Mouse (Mus musculus): ENCODE measurements around the gene Cpt1a. TPM values are rescaled to one million over a fixed set of nuclear protein-coding genes. Genes with fewer than 3 reads are reported as not detected.

The Cpt1a gene
- polyA plus RNA-seq, 1 experiment from 2014 or later = 13.8 TPM

GRCm38 (mm10) chr19:3335917-3336316, 13.8 kb downstream of the Cpt1a start:
- H3K9ac ChIP-seq (replicated peaks; ENCODE audit: low read depth, low read length) = no peak overlapping the region
- no peak for ATAC-seq
- H3K4me3 ChIP-seq (replicated peaks; ENCODE audit: low read length) = no peak overlapping the region
- WGBS = 76% methylated on average over 1 of the region's 1 CpGs
- H3K9me3 ChIP-seq (ENCODE audit: control insufficient read depth, low read length) = no peaks in the 10 kb centered on the region
- H3K4me1 ChIP-seq (replicated peaks; ENCODE audit: control insufficient read depth, insufficient read depth, low read length) = peaks cover 5% of the 10 kb centered on the region
- H3K27me3 ChIP-seq (replicated peaks; ENCODE audit: control insufficient read depth, insufficient read depth, low read length) = no peaks in the 10 kb centered on the region
- H3K4me2 ChIP-seq (ENCODE audit: low read length) = no peak overlapping the region
- H3K27ac ChIP-seq (ENCODE audit: low read length) = no peak overlapping the region
- no peaks in the 10 kb centered on the region for H3K36me3 ChIP-seq (ENCODE audit: control insufficient read depth, insufficient read depth)

- Histone ChIP-seq H3K4me3 (replicated peaks; ENCODE audit: low read length) (no peak overlapping the region), H3K27ac (ENCODE audit: low read length) (no peak overlapping the region), H3K4me2 (ENCODE audit: low read length) (no peak overlapping the region), H3K27me3 (replicated peaks; ENCODE audit: control insufficient read depth, insufficient read depth, low read length) (no peaks in the 10 kb centered on the region), H3K4me1 (replicated peaks; ENCODE audit: control insufficient read depth, insufficient read depth, low read length) (peaks cover 5% of the 10 kb centered on the region), H3K9me3 (ENCODE audit: control insufficient read depth, low read length) (no peaks in the 10 kb centered on the region), H3K9ac (replicated peaks; ENCODE audit: low read depth, low read length) (no peak overlapping the region), H3K36me3 (ENCODE audit: control insufficient read depth, insufficient read depth) (no peaks in the 10 kb centered on the region)
- 71% methylated on average over 8 of the region's 8 CpGs for WGBS
- ATAC-seq = no peak
Measured at GRCm38 (mm10) chr19:3336485-3337255, 14.5 kb downstream of the Cpt1a start.

- Histone ChIP-seq H3K4me1 (replicated peaks; ENCODE audit: control insufficient read depth, insufficient read depth, low read length) (peaks cover 2% of the 10 kb centered on the region), H3K9me3 (ENCODE audit: control insufficient read depth, low read length) (no peaks in the 10 kb centered on the region), H3K9ac (replicated peaks; ENCODE audit: low read depth, low read length) (no peak overlapping the region), H3K27ac (ENCODE audit: low read length) (no peak overlapping the region), H3K4me3 (replicated peaks; ENCODE audit: low read length) (no peak overlapping the region), H3K36me3 (ENCODE audit: control insufficient read depth, insufficient read depth) (no peaks in the 10 kb centered on the region), H3K27me3 (replicated peaks; ENCODE audit: control insufficient read depth, insufficient read depth, low read length) (no peaks in the 10 kb centered on the region), H3K4me2 (ENCODE audit: low read length) (no peak overlapping the region)
- ATAC-seq = no peak
- WGBS = 82% methylated on average over 8 of the region's 8 CpGs
Measured at GRCm38 (mm10) chr19:3339187-3339586, 17.1 kb downstream of the Cpt1a start.

- no peaks in the 10 kb centered on the region for H3K36me3 ChIP-seq (ENCODE audit: control insufficient read depth, insufficient read depth)
- no peaks in the 10 kb centered on the region for H3K27me3 ChIP-seq (replicated peaks; ENCODE audit: control insufficient read depth, insufficient read depth, low read length)
- no peak for ATAC-seq
- H3K9ac ChIP-seq (replicated peaks; ENCODE audit: low read depth, low read length) = no peak overlapping the region
- no peaks in the 10 kb centered on the region for H3K4me1 ChIP-seq (replicated peaks; ENCODE audit: control insufficient read depth, insufficient read depth, low read length)
- H3K27ac ChIP-seq (ENCODE audit: low read length) = no peak overlapping the region
- 74% methylated on average over 3 of the region's 3 CpGs for WGBS
- no peak overlapping the region for H3K4me2 ChIP-seq (ENCODE audit: low read length)
- H3K9me3 ChIP-seq (ENCODE audit: control insufficient read depth, low read length) = no peaks in the 10 kb centered on the region
- H3K4me3 ChIP-seq (replicated peaks; ENCODE audit: low read length) = no peak overlapping the region
Measured at GRCm38 (mm10) chr19:3341021-3341420, 18.9 kb downstream of the Cpt1a start.

- Histone ChIP-seq H3K36me3 (ENCODE audit: control insufficient read depth, insufficient read depth) (no peaks in the 10 kb centered on the region), H3K9me3 (ENCODE audit: control insufficient read depth, low read length) (no peaks in the 10 kb centered on the region), H3K27me3 (replicated peaks; ENCODE audit: control insufficient read depth, insufficient read depth, low read length) (no peaks in the 10 kb centered on the region), H3K27ac (ENCODE audit: low read length) (no peak overlapping the region), H3K4me3 (replicated peaks; ENCODE audit: low read length) (no peak overlapping the region), H3K4me2 (ENCODE audit: low read length) (no peak overlapping the region), H3K4me1 (replicated peaks; ENCODE audit: control insufficient read depth, insufficient read depth, low read length) (no peaks in the 10 kb centered on the region), H3K9ac (replicated peaks; ENCODE audit: low read depth, low read length) (no peak overlapping the region)
- ATAC-seq = no peak
- 63% methylated on average over 3 of the region's 3 CpGs for WGBS
Measured at GRCm38 (mm10) chr19:3343929-3344328, 21.8 kb downstream of the Cpt1a start.

GRCm38 (mm10) chr19:3344636-3345544, 22.8 kb downstream of the Cpt1a start:
- no peak for ATAC-seq
- no peaks in the 10 kb centered on the region for H3K27me3 ChIP-seq (replicated peaks; ENCODE audit: control insufficient read depth, insufficient read depth, low read length)
- no peak overlapping the region for H3K27ac ChIP-seq (ENCODE audit: low read length)
- H3K9me3 ChIP-seq (ENCODE audit: control insufficient read depth, low read length) = no peaks in the 10 kb centered on the region
- no peak overlapping the region for H3K4me2 ChIP-seq (ENCODE audit: low read length)
- H3K4me3 ChIP-seq (replicated peaks; ENCODE audit: low read length) = no peak overlapping the region
- no peaks in the 10 kb centered on the region for H3K4me1 ChIP-seq (replicated peaks; ENCODE audit: control insufficient read depth, insufficient read depth, low read length)
- no peaks in the 10 kb centered on the region for H3K36me3 ChIP-seq (ENCODE audit: control insufficient read depth, insufficient read depth)
- H3K9ac ChIP-seq (replicated peaks; ENCODE audit: low read depth, low read length) = no peak overlapping the region
- WGBS = 51% methylated on average over 8 of the region's 8 CpGs

- Histone ChIP-seq H3K4me3 (replicated peaks; ENCODE audit: low read length) (no peak overlapping the region), H3K36me3 (ENCODE audit: control insufficient read depth, insufficient read depth) (no peaks in the 10 kb centered on the region), H3K9ac (replicated peaks; ENCODE audit: low read depth, low read length) (no peak overlapping the region), H3K4me2 (ENCODE audit: low read length) (no peak overlapping the region), H3K27ac (ENCODE audit: low read length) (no peak overlapping the region), H3K27me3 (replicated peaks; ENCODE audit: control insufficient read depth, insufficient read depth, low read length) (no peaks in the 10 kb centered on the region), H3K4me1 (replicated peaks; ENCODE audit: control insufficient read depth, insufficient read depth, low read length) (no peaks in the 10 kb centered on the region), H3K9me3 (ENCODE audit: control insufficient read depth, low read length) (no peaks in the 10 kb centered on the region)
- ATAC-seq = no peak
- 96% methylated on average over 1 of the region's 1 CpGs for whole genome bisulfite sequencing
Measured at GRCm38 (mm10) chr19:3347784-3348183, 25.6 kb downstream of the Cpt1a start.

GRCm38 (mm10) chr19:3353415-3354111, 31.4 kb downstream of the Cpt1a start:
- Histone ChIP-seq H3K4me2 (ENCODE audit: low read length) (no peak overlapping the region), H3K27me3 (replicated peaks; ENCODE audit: control insufficient read depth, insufficient read depth, low read length) (no peaks in the 10 kb centered on the region), H3K27ac (ENCODE audit: low read length) (no peak overlapping the region), H3K9me3 (ENCODE audit: control insufficient read depth, low read length) (no peaks in the 10 kb centered on the region), H3K4me3 (replicated peaks; ENCODE audit: low read length) (no peak overlapping the region), H3K4me1 (replicated peaks; ENCODE audit: control insufficient read depth, insufficient read depth, low read length) (no peaks in the 10 kb centered on the region), H3K36me3 (ENCODE audit: control insufficient read depth, insufficient read depth) (no peaks in the 10 kb centered on the region), H3K9ac (replicated peaks; ENCODE audit: low read depth, low read length) (no peak overlapping the region)
- no peak for ATAC-seq
- 67% methylated on average over 7 of the region's 7 CpGs for WGBS

GRCm38 (mm10) chr19:3355096-3355495, 33.0 kb downstream of the Cpt1a start:
- no peaks in the 10 kb centered on the region for H3K27me3 ChIP-seq (replicated peaks; ENCODE audit: control insufficient read depth, insufficient read depth, low read length)
- H3K36me3 ChIP-seq (ENCODE audit: control insufficient read depth, insufficient read depth) = no peaks in the 10 kb centered on the region
- H3K4me1 ChIP-seq (replicated peaks; ENCODE audit: control insufficient read depth, insufficient read depth, low read length) = no peaks in the 10 kb centered on the region
- no peaks in the 10 kb centered on the region for H3K9me3 ChIP-seq (ENCODE audit: control insufficient read depth, low read length)
- no peak overlapping the region for H3K4me2 ChIP-seq (ENCODE audit: low read length)
- ATAC-seq = no peak
- no peak overlapping the region for H3K9ac ChIP-seq (replicated peaks; ENCODE audit: low read depth, low read length)
- WGBS = 64% methylated on average over 5 of the region's 5 CpGs
- H3K27ac ChIP-seq (ENCODE audit: low read length) = no peak overlapping the region
- no peak overlapping the region for H3K4me3 ChIP-seq (replicated peaks; ENCODE audit: low read length)

Data from forebrain, embryonic 16.5 days (tissue).